Mouse (Mus musculus) G1E (cell line): ENCODE data around the gene Borcs6. TPM values are rescaled to one million over a fixed set of nuclear protein-coding genes. Genes with fewer than 3 reads are reported as not detected.

Experiments used
- ATAC-seq: 2 replicates; pipeline ENCODE4 v1.8.0; 2016; ENCODE audit warnings: mild to moderate bottlenecking; ENCODE audit not compliant: insufficient number of reproducible peaks, poor library complexity, low FRiP score, severe bottlenecking; ENCODE audit errors: extremely low read depth
- DNase-seq: peaks from one replicate; pipeline ENCODE4 v3.0.0; 2012; ENCODE audit warnings: low spot score
- H3K27me3 ChIP-seq: 2 replicates; pipeline ENCODE4 v1.6.1; 2012; ENCODE audit warnings: mild to moderate bottlenecking, low read length, inconsistent platforms; ENCODE audit not compliant: insufficient read depth
- H3K36me3 ChIP-seq: replicated peaks from 2 replicates; pipeline ENCODE3; 2012; ENCODE audit warnings: mild to moderate bottlenecking, inconsistent platforms
- H3K4me1 ChIP-seq: 2 replicates; pipeline ENCODE4 v1.6.1; 2012; ENCODE audit warnings: low read depth, low read length, inconsistent platforms, mixed read lengths; ENCODE audit not compliant: insufficient read depth
- H3K4me3 ChIP-seq: 2 replicates; pipeline ENCODE4 v1.5.1; 2012; ENCODE audit warnings: low read depth, mild to moderate bottlenecking, inconsistent platforms, low read length, moderate library complexity, mixed read lengths
- H3K9me3 ChIP-seq: replicated peaks from 2 replicates; pipeline ENCODE4 v1.6.1; 2012; ENCODE audit warnings: inconsistent platforms
- CTCF ChIP-seq: IDR thresholded peaks from 2 replicates; pipeline ENCODE4 v1.5.1; 2012; ENCODE audit warnings: low read depth, low read length, inconsistent platforms, mixed read lengths
- GATA1 ChIP-seq: IDR thresholded peaks from 2 replicates; pipeline ENCODE4 v1.6.1; 2012; ENCODE audit warnings: borderline replicate concordance, low read length, inconsistent platforms, mixed read lengths
- GATA2 ChIP-seq: IDR thresholded peaks from 2 replicates; pipeline ENCODE4 v1.6.1; 2012; ENCODE audit warnings: low read depth, low read length, inconsistent platforms, borderline replicate concordance
- POLR2AphosphoS5 ChIP-seq: IDR thresholded peaks from 2 replicates; pipeline ENCODE4 v1.6.1; 2012; ENCODE audit warnings: low read depth, low read length, inconsistent platforms; ENCODE audit not compliant: insufficient replicate concordance
- TAL1 ChIP-seq: conservative IDR thresholded peaks from 2 replicates; pipeline ENCODE4 v1.6.1; 2012; ENCODE audit warnings: low read depth, low read length, inconsistent platforms, mixed read lengths
- polyA plus RNA-seq: library from polyadenylated mRNA; stranded (reverse); fragments of >175 nt; gene quantifications from 2 replicates; pipeline ENCODE4 v1.2.3, GENCODE M21; 2012
- total RNA-seq, 2 experiments: library from RNA; stranded (forward) in 1 of 2; stranded (reverse) in 1 of 2; fragments of 200-1000 nt in 1 of 2; fragments of >200 nt in 1 of 2; fragmentation: Nextera tagmentation in 1 of 2; gene quantifications; 2 replicates each; pipeline ENCODE4 v1.2.3; 2014 to 2017

The Borcs6 gene
- total and polyA plus RNA-seq, 3 experiments: 6.1 to 25.9 (median 6.4) TPM

DNA sequence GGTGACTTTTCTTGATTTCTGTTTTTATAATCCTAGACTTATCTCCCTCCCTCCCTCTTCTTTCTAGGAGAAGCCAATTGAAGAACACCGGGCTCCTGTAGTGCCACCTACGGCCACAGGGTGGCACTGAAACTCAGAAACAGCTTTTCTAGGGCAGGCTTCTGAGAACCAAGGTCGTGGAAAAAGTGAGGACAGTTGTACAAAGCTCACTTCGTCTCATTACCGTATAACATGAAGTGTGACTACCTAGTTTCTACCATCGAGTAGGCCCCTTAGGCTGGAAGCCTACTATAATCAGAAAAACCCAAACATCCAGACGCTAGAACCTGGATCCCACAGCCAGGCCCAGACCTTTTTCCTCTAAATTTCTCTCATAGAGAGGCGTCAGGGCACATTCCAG lies 7.4 kb downstream of the Borcs6 start:
- Histone ChIP-seq H3K27me3 (no peaks in the 10 kb centered on the region), H3K36me3 (no peaks in the 10 kb centered on the region), H3K9me3 (no peaks in the 10 kb centered on the region), H3K4me3 (no peak overlapping the region), H3K4me1 (peaks cover 51% of the 10 kb centered on the region)
- no peak for TF ChIP-seq TAL1
- peak; percentile 82 for TF ChIP-seq CTCF
- DNase-seq (peak; percentile 33), ATAC-seq (no peak)

DNA sequence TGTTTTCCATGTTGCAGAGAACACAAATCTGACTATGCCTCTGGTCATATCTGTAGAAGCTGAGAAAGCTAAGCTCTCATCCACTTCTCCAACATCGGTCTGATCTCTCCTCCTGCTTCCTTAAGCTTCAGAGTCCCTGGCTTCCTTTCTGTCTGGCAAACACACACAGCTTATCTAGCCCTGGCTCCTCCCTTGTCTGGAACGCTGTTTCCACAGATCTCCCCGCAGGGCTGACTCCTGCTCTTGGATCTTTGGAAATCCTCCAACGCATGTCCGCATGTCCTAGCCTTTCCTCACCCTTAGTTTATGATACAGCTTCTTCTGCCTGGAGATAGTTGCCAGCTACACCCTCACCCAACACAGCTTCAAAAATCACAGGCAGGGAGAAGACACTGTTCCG lies 8.1 kb downstream of the Borcs6 start:
- ATAC-seq (no peak), DNase-seq (no peak)
- Histone ChIP-seq H3K27me3 (no peaks in the 10 kb centered on the region), H3K4me3 (no peak overlapping the region), H3K9me3 (no peaks in the 10 kb centered on the region), H3K36me3 (no peaks in the 10 kb centered on the region), H3K4me1 (peaks cover 57% of the 10 kb centered on the region)
- TF ChIP-seq GATA2 (no peak), CTCF (no peak), TAL1 (no peak)

DNA sequence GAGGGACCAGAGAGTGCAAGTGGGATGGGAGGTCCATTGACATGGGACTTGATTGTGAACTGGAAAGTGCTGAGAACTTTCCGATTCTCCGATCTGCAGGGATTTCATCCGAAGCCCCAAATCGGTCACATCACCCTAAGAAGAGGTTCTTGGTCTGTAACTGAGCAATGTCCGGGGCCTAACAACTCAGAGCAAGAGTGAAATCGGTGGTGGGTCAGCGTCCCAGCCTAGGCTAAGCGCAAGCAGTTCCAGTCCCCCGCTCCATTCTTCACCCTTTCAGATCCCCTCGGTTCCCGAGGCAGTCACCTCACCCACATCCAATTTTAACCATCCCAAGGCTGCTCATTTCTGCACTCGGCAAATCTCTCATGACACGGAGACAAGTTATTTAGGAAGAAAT lies 10.6 kb downstream of the Borcs6 start:
- no peaks in the 10 kb centered on the region for H3K9me3 ChIP-seq
- TF ChIP-seq CTCF: no peak
- no peak for TF ChIP-seq GATA1
- no peak for TF ChIP-seq POLR2AphosphoS5
- no peak for TF ChIP-seq GATA2
- TF ChIP-seq TAL1: no peak
- DNase-seq (no peak), ATAC-seq (no peak)
- no peaks in the 10 kb centered on the region for H3K27me3 ChIP-seq
- peaks cover 56% of the 10 kb centered on the region for H3K4me1 ChIP-seq
- H3K36me3 ChIP-seq: no peaks in the 10 kb centered on the region
- peak overlapping the region; percentile 80 for H3K4me3 ChIP-seq

DNA sequence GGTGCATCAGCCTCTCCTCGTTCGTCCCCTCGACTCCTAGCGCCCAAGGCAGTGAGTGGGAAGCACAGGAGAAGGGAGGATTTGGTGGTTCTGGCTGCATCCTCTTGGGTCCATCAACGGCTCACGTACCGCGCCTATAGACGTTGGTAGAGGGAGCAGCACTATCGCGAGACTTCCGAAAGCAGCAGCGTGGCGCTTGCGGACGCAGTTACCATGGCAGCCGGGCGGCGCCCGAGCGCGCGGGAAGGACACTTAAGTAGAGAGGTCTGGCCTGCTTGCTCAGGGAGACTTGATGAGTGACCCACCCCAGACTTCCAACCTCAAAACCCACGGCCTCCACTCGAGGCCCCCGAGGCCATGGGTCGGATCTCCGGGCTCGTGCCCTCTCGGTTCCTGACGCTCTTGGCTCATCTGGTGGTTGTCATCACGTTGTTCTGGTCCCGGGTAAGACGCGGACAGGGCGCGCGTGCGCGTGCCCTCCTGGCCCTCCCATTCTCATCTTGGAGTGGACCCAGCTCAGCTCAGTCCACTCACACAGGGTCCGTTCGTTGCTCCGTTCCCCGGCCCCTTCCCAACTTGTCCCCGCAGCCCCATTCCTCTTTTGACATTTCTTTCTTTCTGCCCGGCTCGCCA lies 11.2 kb downstream of the Borcs6 start, which contains the start of gene Tmem107:
Tmem107 (plus strand) TSS at position 217 of the 633 bp plus-strand sequence.
- H3K4me1 ChIP-seq: peaks cover 56% of the 10 kb centered on the region
- H3K27me3 ChIP-seq: no peaks in the 10 kb centered on the region
- DNase-seq (peak; percentile 67), ATAC-seq (no peak; the same call in 1 of the 2 replicates)
- no peak for TF ChIP-seq POLR2AphosphoS5
- no peak for TF ChIP-seq GATA1
- TF ChIP-seq CTCF: no peak
- TF ChIP-seq TAL1: no peak
- no peak for TF ChIP-seq GATA2
- no peaks in the 10 kb centered on the region for H3K9me3 ChIP-seq
- no peaks in the 10 kb centered on the region for H3K36me3 ChIP-seq
- peak within 1 kb of the TSS; percentile 80 for H3K4me3 ChIP-seq

DNA sequence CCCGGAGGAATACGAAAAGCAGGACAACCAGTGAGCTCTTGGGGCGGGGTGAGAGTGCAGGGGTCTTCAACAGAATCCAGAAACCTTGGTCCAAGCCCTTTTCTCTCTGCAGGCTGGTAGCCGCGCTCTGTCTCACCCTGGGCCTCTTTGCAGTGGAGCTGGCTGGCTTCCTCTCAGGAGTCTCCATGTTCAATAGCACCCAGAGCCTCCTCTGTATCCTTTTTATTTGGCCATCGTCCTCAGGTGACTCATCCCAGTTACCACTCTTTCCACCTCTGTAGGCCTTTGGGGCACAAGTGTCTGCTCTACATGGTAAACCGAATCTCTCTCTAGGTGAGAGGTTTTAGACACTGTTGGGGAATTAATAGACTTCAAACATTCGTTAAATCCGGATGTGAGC lies 11.7 kb downstream of the Borcs6 start:
- Histone ChIP-seq H3K4me1 (peaks cover 56% of the 10 kb centered on the region), H3K36me3 (no peaks in the 10 kb centered on the region), H3K9me3 (no peaks in the 10 kb centered on the region), H3K27me3 (no peaks in the 10 kb centered on the region), H3K4me3 (peak overlapping the region; percentile 80)
- TF ChIP-seq GATA2 (no peak), POLR2AphosphoS5 (no peak), CTCF (no peak), TAL1 (no peak), GATA1 (no peak)
- DNase-seq: no peak
- no peak for ATAC-seq

DNA sequence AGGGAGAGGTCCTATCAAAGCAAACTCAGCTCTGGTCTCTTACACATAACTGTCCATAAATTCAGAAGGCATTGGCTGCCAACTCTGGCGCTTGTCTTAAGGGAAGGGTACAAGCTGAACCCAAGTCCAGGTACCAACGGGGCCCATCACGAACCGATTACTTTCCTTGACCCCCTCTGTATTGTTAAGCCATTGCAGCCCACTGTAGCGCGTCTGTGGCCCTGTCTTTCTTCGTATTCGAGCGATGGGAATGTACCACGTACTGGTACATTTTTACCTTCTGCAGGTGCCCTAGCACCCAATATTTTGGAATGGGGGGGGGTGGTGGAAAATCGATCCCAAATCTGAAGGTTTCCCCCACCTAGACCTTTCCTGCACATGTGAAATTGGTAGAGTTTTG lies 12.7 kb downstream of the Borcs6 start:
- H3K36me3 ChIP-seq: no peaks in the 10 kb centered on the region
- peaks cover 52% of the 10 kb centered on the region for H3K4me1 ChIP-seq
- H3K27me3 ChIP-seq: no peaks in the 10 kb centered on the region
- TF ChIP-seq POLR2AphosphoS5 (no peak), GATA2 (no peak), TAL1 (no peak), CTCF (no peak), GATA1 (no peak)
- H3K4me3 ChIP-seq: peak overlapping the region; percentile 61; the same call in 1 of the 2 replicates
- no peaks in the 10 kb centered on the region for H3K9me3 ChIP-seq
- ATAC-seq (no peak), DNase-seq (no peak)

- no peaks in the 10 kb centered on the region for H3K36me3 ChIP-seq
Observed at GRCm38 (mm10) chr11:69072666-69073064, 13.1 kb downstream of the Borcs6 start.

More at GRCm38 (mm10) chr11:69072666-69073064, 13.1 kb downstream of the Borcs6 start:
- H3K4me3 ChIP-seq: peak overlapping the region; percentile 61; the same call in 1 of the 2 replicates
- DNase-seq (no peak), ATAC-seq (no peak)
- TF ChIP-seq TAL1 (no peak), GATA1 (no peak), GATA2 (no peak), POLR2AphosphoS5 (no peak)
- no peaks in the 10 kb centered on the region for H3K9me3 ChIP-seq
- H3K27me3 ChIP-seq: 0 out of 2 replicates have a peak, but pooled peaks cover 3% of the 10 kb centered on the region
- peaks cover 56% of the 10 kb centered on the region for H3K4me1 ChIP-seq
